Mouse (Mus musculus) gastrocnemius, adult 2 months (tissue): ENCODE data around the gene Adamtsl3. TPM values are rescaled to one million over a fixed set of nuclear protein-coding genes. Genes with fewer than 3 reads are reported as not detected.

Source experiments
- DNase-seq: peaks from one replicate; pipeline ENCODE4 v3.0.0; 2022
- H3K27ac ChIP-seq: fragments of 200-600 bp; 2 replicates; pipeline ENCODE4 v1.8.1; 2022; ENCODE audit warnings: mild to moderate bottlenecking
- H3K4me3 ChIP-seq: fragments of 200-600 bp; 2 replicates; pipeline ENCODE4 v1.8.1; 2022; ENCODE audit warnings: mild to moderate bottlenecking, moderate library complexity
- CTCF ChIP-seq: fragments of 200-600 bp; IDR thresholded peaks from 2 replicates; pipeline ENCODE4 v1.8.1; 2022; ENCODE audit warnings: antibody characterized with exemption, mild to moderate bottlenecking, moderate library complexity
- intact Hi-C: fragments of 180-260 bp; cut with DNase I; formaldehyde crosslinking; loops from one replicate; pipeline ENCODE4 v1.15.1; 2025
- total RNA-seq, 2 experiments: library from RNA; stranded (reverse); gene quantifications; 2 replicates each; pipeline ENCODE4 v1.2.3; 2021

Adamtsl3 gene
- total RNA-seq, 2 experiments from 2014 or later, result 4.3 to 7.8 TPM

DNA sequence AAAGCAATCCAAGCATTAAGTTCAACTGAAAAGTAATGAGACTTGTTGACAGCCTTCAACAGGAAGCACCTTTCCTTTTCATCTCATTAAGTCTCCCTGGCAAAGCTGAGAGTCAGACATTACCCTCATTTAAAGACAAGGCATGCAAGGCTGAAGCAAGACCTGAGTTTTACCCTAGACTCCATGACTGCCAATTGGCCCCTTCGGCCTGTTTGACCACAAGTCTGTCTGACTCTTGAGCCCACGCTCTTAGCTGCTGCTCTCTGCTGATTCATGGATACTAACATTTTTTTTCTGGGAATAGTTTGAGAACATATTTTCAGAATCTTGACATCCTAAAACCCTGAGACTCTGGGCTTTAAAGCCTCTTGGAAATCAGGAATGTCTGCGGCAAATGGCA is 232.3 kb downstream of the Adamtsl3 start:
- TF ChIP-seq CTCF, result no peak
- Histone ChIP-seq H3K4me3 (no peak overlapping the region), H3K27ac (no peak overlapping the region)
- no peak for DNase-seq
- intact Hi-C loops, result no loop called here

DNA sequence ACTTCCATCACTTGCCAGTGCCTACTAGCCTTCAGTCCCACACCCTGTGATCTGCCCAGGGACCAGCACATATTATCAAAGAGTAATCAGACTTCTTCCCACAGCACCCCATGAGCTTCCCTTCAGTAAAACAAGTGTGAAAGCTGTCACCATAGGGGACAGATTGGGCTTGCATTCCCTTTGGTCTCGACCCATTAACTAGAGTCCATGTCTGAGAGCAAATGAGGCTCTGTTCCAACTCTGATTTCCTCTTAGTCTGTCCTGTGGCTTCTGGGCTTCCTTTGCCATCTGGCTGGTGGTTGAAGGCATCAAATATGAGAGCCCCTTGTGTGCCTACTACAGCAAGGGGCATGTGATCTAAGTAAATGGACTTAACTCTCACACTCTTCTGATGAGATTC is 237.5 kb downstream of the Adamtsl3 start:
- no peak overlapping the region for H3K27ac ChIP-seq
- no peak for TF ChIP-seq CTCF
- DNase-seq, result no peak
- H3K4me3 ChIP-seq, result no peak overlapping the region
- intact Hi-C loops, result no loop called here

DNA sequence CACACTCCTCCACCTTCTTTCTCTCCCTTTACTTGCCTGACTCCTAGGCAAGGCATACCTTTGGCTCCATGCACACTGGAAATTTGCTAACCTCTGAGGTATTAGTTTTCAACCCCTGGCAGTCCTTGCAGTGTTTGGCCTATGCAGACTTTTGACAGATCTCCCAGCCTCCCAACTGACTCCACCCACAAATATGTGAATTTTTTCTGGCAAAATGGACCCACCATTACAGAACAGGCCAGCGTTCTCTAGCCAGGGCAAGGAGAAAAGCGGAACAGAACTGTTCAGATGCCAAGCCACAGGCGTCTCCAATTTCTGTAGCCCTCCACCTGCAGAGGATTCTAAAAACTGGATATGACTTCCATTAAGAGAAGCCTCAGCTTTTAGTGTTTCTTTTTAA is 244.5 kb downstream of the Adamtsl3 start:
- intact Hi-C loops, result no loop called here
- Histone ChIP-seq H3K27ac (no peak overlapping the region), H3K4me3 (no peak overlapping the region)
- no peak for TF ChIP-seq CTCF
- DNase-seq, result peak; percentile 21

DNA sequence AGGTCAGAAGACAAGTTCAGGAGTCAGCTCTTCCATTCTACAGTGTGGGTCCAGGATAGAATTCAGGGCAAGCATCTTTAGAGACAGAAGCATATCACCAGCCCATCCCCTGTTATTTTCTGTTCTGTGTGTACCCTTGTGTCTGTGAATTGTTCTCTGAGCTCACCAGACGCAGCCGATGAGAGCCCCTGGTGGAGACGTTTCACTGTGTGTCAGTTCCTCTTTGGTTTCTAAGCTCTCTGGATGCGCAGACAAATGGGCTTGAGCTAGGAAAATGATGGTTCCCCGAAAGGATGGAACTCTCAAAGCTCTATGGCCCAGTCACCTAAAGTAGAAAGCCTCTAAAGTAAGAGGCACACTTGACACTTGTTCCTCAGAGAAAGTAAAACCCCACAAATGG is 246.3 kb downstream of the Adamtsl3 start:
- H3K4me3 ChIP-seq, result no peak overlapping the region
- no peak for TF ChIP-seq CTCF
- no peak overlapping the region for H3K27ac ChIP-seq
- intact Hi-C loops, result no loop called here
- DNase-seq, result no peak

DNA sequence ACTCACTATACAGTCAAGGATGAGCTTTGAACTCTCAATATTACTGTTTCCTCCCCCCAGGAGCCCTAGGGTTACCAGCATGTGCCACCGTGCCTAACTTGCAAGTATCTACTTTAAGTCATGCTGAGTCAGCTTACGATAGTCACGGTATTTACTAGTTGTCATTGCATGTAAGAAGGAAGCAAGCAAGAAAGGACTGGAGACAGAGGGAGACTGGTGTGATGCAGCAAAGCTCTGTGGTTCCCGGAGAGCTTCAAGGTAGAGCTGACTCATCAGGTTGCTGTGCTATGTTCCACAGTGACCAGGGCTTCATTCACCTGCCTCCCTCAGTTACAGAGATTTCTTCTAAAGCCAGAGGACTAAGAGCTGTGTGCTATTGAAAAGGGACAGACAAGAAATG is 247.0 kb downstream of the Adamtsl3 start:
- Histone ChIP-seq H3K27ac (no peak overlapping the region), H3K4me3 (no peak overlapping the region)
- no peak for DNase-seq
- intact Hi-C loops, result no loop called here
- no peak for TF ChIP-seq CTCF

DNA sequence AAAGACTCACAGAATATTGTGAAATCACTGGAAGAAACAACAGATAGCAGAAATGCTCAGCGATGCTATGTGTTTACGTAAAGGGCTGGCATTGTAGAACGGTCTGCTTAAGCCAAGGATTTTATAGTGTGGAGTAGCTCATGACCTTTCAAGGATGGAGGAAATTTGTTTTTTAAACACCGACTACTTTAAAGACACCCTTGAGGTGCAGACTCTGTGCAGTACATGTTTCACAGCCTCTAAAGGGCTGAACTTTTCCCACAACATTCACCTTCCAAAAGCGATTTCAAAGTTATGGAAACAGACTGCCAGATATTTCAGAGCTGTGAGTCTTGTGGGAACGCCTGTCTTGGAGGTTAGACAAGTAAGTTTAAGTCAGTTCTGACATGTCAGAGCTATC is 255.4 kb downstream of the Adamtsl3 start:
- intact Hi-C loops, result no loop called here
- DNase-seq, result no peak
- H3K4me3 ChIP-seq, result no peak overlapping the region
- TF ChIP-seq CTCF, result no peak
- H3K27ac ChIP-seq, result no peak overlapping the region

DNA sequence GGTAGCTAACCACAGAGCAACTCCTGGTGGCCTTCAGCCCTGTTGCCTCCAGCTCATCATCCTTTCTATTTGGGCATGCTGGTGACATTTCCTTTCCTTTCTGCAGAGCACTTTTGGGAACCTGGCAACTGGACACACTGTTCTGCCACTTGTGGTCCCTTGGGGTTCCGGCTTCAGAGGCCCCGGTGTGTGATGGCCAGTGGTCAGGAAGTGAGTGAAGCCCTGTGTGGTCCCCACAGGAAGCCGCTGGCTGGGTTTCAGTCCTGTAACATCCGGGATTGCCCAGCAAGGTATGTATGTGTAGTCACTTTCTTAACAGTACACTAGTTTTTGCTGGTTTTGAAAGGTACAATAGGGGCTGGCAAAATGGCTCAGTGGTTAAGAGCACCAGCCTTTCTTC is 266.5 kb downstream of the Adamtsl3 start:
- H3K27ac ChIP-seq, result no peak overlapping the region
- TF ChIP-seq CTCF, result no peak
- intact Hi-C loops, result no loop called here
- DNase-seq, result no peak
- H3K4me3 ChIP-seq, result no peak overlapping the region

DNA sequence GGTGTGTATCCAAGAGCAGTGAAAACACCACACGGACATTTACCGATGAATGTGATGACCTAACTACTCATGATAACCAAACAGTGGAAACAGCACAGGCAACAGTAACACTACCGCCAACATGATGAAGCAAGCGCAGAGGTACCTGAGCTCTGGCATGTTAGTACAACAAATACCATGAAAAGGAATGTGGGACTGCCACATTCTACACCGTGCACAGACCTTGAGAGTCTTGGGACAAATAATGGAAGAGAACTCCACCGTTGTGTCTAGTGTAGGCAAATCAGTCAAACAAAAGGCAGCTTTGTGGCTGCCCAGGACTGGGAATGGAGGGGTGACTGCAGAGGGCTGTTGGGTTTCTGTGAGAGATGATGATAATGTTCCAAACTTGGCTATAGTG is 269.9 kb downstream of the Adamtsl3 start:
- intact Hi-C loops, result no loop called here
- H3K27ac ChIP-seq, result no peak overlapping the region

DNA sequence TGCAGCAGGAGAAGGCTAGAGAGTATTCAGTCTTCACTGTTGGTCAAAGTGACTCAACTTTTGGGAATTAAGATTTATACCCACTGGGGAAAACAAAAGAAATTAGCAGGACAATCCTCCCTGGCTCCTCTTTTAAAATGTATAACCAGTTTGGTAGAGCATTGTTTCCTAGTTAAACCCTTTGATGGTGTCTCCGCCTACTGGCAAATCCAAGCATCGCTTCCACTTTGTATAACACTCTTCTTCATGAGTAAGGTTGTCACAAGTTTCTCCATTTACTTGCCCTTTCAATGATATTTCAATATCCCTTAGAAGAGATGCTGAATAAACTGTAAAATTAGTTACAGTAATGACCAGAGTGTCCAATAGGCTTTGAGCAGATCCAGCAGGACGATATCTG is 274.1 kb downstream of the Adamtsl3 start:
- no peak for DNase-seq
- no peak overlapping the region for H3K4me3 ChIP-seq
- peak; percentile 24; the same call in 1 of the 2 replicates for TF ChIP-seq CTCF
- intact Hi-C loops, result no loop called here
- no peak overlapping the region for H3K27ac ChIP-seq

More for the DNA sequence above, 269.9 kb downstream of the Adamtsl3 start:
- TF ChIP-seq CTCF, result no peak
- H3K4me3 ChIP-seq, result no peak overlapping the region
- no peak for DNase-seq

DNA sequence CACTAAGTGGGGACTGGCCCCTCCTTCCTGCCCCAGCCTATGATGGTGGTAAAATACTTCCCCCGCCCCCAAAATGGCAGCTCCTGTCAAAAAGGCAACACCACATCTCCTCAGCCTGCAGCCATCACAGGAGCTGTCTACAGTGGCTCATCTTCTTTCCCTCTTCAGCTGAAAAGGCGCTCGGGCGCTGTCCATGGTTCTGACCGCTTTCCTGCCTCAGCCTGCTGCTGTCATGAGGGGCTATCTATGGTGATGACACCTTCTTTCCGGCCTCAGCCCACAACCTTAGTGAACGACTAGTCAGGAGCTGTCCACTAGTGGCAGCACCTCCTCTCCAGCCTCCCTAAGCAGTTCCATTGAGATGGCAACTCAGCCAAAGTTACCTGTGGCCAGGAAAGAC is 289.8 kb downstream of the Adamtsl3 start:
- Histone ChIP-seq H3K27ac (no peak overlapping the region), H3K4me3 (no peak overlapping the region)
- peak; percentile 39 for DNase-seq
- intact Hi-C loops, result no loop called here
- no peak for TF ChIP-seq CTCF

DNA sequence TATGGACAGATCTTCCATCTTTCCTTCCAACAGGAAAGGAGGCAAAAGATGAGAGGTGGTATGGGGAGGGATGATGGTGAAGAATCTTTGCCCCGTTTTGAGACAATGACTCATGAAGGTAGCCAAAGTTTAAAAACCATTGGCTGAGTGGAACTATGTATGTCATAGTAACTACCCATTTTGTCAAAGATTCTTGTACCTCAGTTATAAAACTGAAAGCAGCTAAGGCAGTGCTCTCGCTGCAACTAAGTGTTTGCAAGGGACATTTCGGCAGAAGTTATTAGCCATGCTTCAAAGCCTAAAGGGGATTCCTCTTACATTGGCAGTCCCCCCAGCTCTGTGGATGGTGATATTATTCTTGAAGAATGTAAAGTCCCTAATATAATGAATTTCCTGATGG is 311.7 kb downstream of the Adamtsl3 start:
- Histone ChIP-seq H3K4me3 (no peak overlapping the region), H3K27ac (no peak overlapping the region)
- no peak for TF ChIP-seq CTCF
- DNase-seq, result no peak
- intact Hi-C loops, result no loop called here

DNA sequence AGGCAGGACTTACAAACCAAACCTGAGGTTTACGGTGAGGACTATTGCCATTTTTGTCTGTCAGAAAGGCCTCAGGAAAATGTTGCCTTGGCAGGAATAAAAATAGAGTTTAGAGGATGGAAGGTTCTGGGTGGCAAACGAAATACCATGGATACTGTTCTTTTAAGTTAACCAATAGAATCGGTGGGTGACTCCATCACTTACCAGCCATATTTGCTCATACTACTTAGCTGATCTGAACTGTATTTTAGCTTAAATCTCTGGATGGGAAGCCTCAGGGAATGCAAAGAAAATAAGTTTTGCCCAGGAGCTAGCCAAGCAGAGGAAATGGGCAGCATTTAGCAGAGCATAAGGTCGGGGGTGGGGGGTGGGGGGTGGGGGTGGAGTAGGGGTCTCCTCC is 312.4 kb downstream of the Adamtsl3 start:
- peak overlapping the region; percentile 78 for H3K4me3 ChIP-seq
- intact Hi-C loops, result no loop called here
- no peak for TF ChIP-seq CTCF
- DNase-seq, result no peak
- H3K27ac ChIP-seq, result peak overlapping the region; percentile 89

DNA sequence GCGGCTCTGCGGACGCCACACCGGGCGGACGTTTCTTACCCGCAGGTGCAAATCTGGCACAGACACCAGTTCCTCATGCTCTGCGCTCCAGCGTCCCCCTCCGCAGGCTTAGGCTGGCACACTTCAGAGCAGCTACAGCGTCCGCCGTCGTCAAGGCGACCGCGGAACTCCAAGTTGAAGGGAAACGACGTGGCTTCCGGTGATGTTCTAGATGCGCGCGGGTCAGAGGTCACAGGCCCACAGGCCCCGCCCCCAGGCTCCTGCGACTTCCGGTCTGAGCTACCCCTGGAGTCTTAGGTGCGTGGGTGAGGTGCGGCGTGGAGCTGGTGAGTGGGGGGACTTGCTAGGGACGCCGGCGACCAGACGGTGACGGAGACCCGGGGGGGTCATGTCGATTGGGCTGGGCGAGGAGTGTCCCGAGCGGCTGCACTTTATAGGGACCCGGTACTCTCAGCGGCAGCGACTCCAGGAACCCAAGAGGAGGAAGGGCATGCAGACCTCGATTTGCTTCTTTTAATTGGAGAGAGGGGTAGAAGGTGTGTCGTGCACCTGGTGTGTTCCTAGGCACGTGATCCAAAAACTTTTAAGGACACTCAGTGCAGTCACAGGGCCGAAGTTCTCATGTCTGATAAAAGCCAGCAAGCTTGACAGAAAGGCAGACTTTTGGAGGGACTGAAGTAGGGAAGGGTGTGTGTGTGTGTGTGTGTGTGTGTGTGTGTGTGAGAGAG is 313.0 kb downstream of the Adamtsl3 start, which contains the start of the genes Saxo2 and Efl1:
Gene Saxo2, minus strand, starts transcription at position 176 of the 728 bp plus-strand sequence.
Gene Efl1, plus strand, starts transcription at position 262 of the 728 bp plus-strand sequence.
- H3K27ac ChIP-seq, result peak within 1 kb of the TSS; percentile 89

DNA sequence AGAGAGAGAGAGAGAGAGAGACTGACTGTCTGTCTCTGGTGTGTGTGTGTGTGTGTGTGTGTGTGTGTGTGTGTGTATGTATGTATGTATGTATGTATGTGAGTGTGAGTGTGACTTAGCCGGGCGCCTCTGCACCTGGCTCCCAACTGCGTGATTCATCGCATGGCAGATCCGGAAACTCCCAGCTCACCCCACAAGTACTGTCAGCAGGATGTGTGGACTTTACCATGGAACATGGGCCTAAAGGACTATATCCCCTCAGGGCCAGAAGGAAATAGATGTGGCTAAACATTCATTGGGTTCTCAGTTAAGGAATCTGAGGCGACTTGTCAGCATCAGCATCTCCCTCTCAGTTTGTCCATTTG is 313.6 kb downstream of the Adamtsl3 start:
- intact Hi-C loops, result no loop called here
- Histone ChIP-seq H3K4me3 (peak overlapping the region; percentile 78), H3K27ac (peak overlapping the region; percentile 35; the same call in 1 of the 2 replicates)
- DNase-seq, result no peak
- no peak for TF ChIP-seq CTCF

More for the DNA sequence above, 313.0 kb downstream of the Adamtsl3 start, which contains the start of the genes Saxo2 and Efl1:
- DNase-seq, result peak; percentile 95
- intact Hi-C loops, result no loop called here
- no peak for TF ChIP-seq CTCF
- H3K4me3 ChIP-seq, result peak within 1 kb of the TSS; percentile 78

Other genes starting within 250 kb of the Adamtsl3 start
- gene Sh3gl3, start 161.9 kb upstream of the Adamtsl3 start, total RNA-seq, result under 1 TPM; 0.41 to 0.47 TPM